Mouse (Mus musculus): ENCODE data around the gene Serinc5.

GRCm38 (mm10) chr13:92679661-92680060 is 68.8 kb downstream of the Serinc5 start:
- TF ChIP-seq POLR2A (IDR thresholded peaks at IDR 0.05; ENCODE audit: insufficient read depth, low read length) (no peak), CTCF (IDR thresholded peaks at IDR 0.05; ENCODE audit: low read depth, low read length) (no peak), EP300 (IDR thresholded peaks at IDR 0.05; ENCODE audit: insufficient read depth, low read depth, low read length) (no peak)
